Mouse (Mus musculus): Measurements from ENCODE around the gene Mark4. TPM values are rescaled to one million over a fixed set of nuclear protein-coding genes. Genes with fewer than 3 reads are reported as not detected.
A peak's percentile ranks its signal among the peaks of the same experiment; 100 is the strongest.

Gene Mark4
- polyA plus RNA-seq (2012; rRNA removed) = 13.2 and 14.1 TPM in 2 replicates

DNA sequence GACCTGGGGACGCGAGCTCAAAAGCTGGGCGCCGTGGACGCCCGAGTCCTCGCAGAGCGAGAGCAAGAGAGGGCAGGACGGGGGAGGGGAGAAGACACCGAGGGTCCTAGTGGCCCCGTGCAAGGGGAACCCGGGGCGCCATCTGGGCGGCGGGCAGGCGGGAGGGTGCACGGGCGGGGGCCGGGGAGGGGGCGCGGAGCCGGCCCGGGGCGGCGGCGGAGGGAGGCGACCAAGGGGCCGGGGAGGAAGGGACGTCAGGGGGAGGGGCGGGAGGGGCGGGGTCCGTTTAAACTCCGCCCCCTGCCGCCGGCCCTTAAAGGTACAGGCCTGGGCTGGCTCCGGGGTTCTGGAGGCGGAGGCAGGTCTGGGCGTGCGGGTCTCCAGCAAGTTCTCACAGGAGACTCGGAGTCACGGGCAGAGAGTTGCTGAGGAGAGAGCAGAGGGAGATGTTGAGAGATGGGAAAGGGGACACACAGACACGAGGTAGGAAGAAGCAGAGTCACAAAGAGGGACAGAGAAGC is at the start of gene Mark4:
Mark4 (minus strand) TSS at position 231 of the 521 bp plus-strand sequence.
- Histone ChIP-seq H3K4me1 (ENCODE audit: control insufficient read depth, insufficient read depth, low read length) (peaks cover 18% of the 10 kb centered on the region), H3K4me3 (ENCODE audit: control insufficient read depth, low read depth, low read length) (peak within 1 kb of the TSS; percentile 89), H3K27ac (ENCODE audit: control insufficient read depth, insufficient read depth, low read depth, low read length) (peak within 1 kb of the TSS; percentile 85), H3K27me3 (ENCODE audit: control insufficient read depth, insufficient read depth, low read length) (no peaks in the 10 kb centered on the region), H3K36me3 (ENCODE audit: control insufficient read depth, insufficient read depth, low read length) (no peaks in the 10 kb centered on the region)
- TF ChIP-seq CTCF (IDR thresholded peaks at IDR 0.05; ENCODE audit: control insufficient read depth, insufficient read depth, insufficient replicate concordance, low read depth, low read length) (no peak), POLR2A (IDR thresholded peaks at IDR 0.05; ENCODE audit: control insufficient read depth, low read depth, low read length) (peak; percentile 72)

DNA sequence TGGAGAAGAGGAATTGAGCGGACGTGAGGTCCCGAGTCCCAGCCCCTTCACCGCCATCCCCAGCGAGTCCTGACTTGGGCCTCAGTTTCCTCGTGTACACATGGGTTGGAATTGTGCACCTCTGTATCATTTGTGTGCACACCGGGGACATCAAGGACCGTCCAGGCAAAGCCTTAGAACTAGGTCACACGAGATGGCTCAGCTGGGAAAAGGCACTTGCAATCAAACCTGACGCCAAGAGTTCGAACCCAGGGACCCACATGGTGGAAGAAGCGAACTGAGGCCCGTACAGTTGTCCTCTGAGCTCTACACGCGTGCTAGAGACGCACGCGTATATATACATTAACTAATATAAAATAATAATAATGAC is 49.0 kb upstream of the Mark4 start:
- H3K27ac ChIP-seq (ENCODE audit: control insufficient read depth, insufficient read depth, low read depth, low read length) = peak overlapping the region; percentile 10
- H3K4me3 ChIP-seq (ENCODE audit: control insufficient read depth, low read depth, low read length) = peak overlapping the region; percentile 97
- H3K36me3 ChIP-seq (ENCODE audit: control insufficient read depth, insufficient read depth, low read length) = no peaks in the 10 kb centered on the region
- H3K27me3 ChIP-seq (ENCODE audit: control insufficient read depth, insufficient read depth, low read length) = no peaks in the 10 kb centered on the region
- TF ChIP-seq CTCF (IDR thresholded peaks at IDR 0.05; ENCODE audit: control insufficient read depth, insufficient read depth, insufficient replicate concordance, low read depth, low read length) (no peak), POLR2A (IDR thresholded peaks at IDR 0.05; ENCODE audit: control insufficient read depth, low read depth, low read length) (no peak)
- peaks cover 15% of the 10 kb centered on the region for H3K4me1 ChIP-seq (ENCODE audit: control insufficient read depth, insufficient read depth, low read length)

GRCm38 (mm10) chr7:19506969-19507611 is 48.5 kb upstream of the Mark4 start:
- peak overlapping the region; percentile 10 for H3K27ac ChIP-seq (ENCODE audit: control insufficient read depth, insufficient read depth, low read depth, low read length)
- peak overlapping the region; percentile 97 for H3K4me3 ChIP-seq (ENCODE audit: control insufficient read depth, low read depth, low read length)
- H3K27me3 ChIP-seq (ENCODE audit: control insufficient read depth, insufficient read depth, low read length) = no peaks in the 10 kb centered on the region
- peaks cover 15% of the 10 kb centered on the region for H3K4me1 ChIP-seq (ENCODE audit: control insufficient read depth, insufficient read depth, low read length)
- H3K36me3 ChIP-seq (ENCODE audit: control insufficient read depth, insufficient read depth, low read length) = no peaks in the 10 kb centered on the region
- TF ChIP-seq CTCF (IDR thresholded peaks at IDR 0.05; ENCODE audit: control insufficient read depth, insufficient read depth, insufficient replicate concordance, low read depth, low read length) = no peak
- no peak for TF ChIP-seq POLR2A (IDR thresholded peaks at IDR 0.05; ENCODE audit: control insufficient read depth, low read depth, low read length)

DNA sequence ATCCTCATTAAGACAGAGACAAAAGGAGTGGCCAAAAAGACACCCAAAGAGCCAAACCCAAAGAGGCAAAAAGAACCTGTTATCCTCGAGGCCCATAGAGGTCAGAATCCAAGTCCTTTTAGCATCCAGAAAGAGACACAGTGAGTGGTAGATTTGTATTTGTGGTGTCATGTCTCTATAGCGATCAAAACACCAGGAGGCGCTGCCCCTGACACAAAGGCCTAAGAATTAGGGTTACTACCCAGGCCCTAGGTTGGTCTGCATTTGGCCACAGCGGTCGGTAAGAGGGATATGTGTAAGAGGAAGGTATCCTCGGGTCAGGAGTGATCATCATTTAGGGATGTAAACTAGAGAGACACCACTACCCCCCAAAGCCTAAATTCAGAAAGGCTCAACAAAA is 47.7 kb upstream of the Mark4 start:
- peaks cover 15% of the 10 kb centered on the region for H3K4me1 ChIP-seq (ENCODE audit: control insufficient read depth, insufficient read depth, low read length)
- no peaks in the 10 kb centered on the region for H3K27me3 ChIP-seq (ENCODE audit: control insufficient read depth, insufficient read depth, low read length)
- no peak overlapping the region for H3K4me3 ChIP-seq (ENCODE audit: control insufficient read depth, low read depth, low read length)
- H3K27ac ChIP-seq (ENCODE audit: control insufficient read depth, insufficient read depth, low read depth, low read length) = no peak overlapping the region
- no peak for TF ChIP-seq POLR2A (IDR thresholded peaks at IDR 0.05; ENCODE audit: control insufficient read depth, low read depth, low read length)
- TF ChIP-seq CTCF (IDR thresholded peaks at IDR 0.05; ENCODE audit: control insufficient read depth, insufficient read depth, insufficient replicate concordance, low read depth, low read length) = no peak
- no peaks in the 10 kb centered on the region for H3K36me3 ChIP-seq (ENCODE audit: control insufficient read depth, insufficient read depth, low read length)

GRCm38 (mm10) chr7:19503481-19504068 is 45.0 kb upstream of the Mark4 start:
- no peak overlapping the region for H3K27ac ChIP-seq (ENCODE audit: control insufficient read depth, insufficient read depth, low read depth, low read length)
- no peaks in the 10 kb centered on the region for H3K27me3 ChIP-seq (ENCODE audit: control insufficient read depth, insufficient read depth, low read length)
- no peaks in the 10 kb centered on the region for H3K36me3 ChIP-seq (ENCODE audit: control insufficient read depth, insufficient read depth, low read length)
- H3K4me3 ChIP-seq (ENCODE audit: control insufficient read depth, low read depth, low read length) = no peak overlapping the region
- H3K4me1 ChIP-seq (ENCODE audit: control insufficient read depth, insufficient read depth, low read length) = peaks cover 11% of the 10 kb centered on the region
- no peak for TF ChIP-seq POLR2A (IDR thresholded peaks at IDR 0.05; ENCODE audit: control insufficient read depth, low read depth, low read length)
- peak; percentile 52; the same call in 1 of the 2 replicates for TF ChIP-seq CTCF (IDR thresholded peaks at IDR 0.05; ENCODE audit: control insufficient read depth, insufficient read depth, insufficient replicate concordance, low read depth, low read length)

DNA sequence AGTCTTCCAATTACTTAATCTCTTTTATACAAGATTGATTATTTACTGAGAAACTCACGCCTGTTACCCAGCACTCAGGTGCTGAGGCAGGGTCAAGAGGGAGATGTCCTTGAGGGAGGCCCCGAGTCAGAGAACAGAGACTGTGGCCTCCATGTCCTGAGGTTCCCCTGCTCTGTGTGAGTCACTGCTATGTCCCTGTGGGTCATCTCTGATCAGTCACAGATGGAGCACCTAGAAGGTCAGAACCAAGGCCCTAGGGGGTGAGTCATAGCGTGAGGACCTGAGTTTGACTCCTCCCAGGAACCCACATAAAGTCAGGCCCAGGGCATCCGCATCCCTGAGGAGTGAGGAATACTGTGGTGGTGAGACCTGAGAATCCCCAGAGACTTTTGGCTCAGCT is 43.0 kb upstream of the Mark4 start:
- H3K4me3 ChIP-seq (ENCODE audit: control insufficient read depth, low read depth, low read length) = no peak overlapping the region
- TF ChIP-seq CTCF (IDR thresholded peaks at IDR 0.05; ENCODE audit: control insufficient read depth, insufficient read depth, insufficient replicate concordance, low read depth, low read length) = no peak
- no peak for TF ChIP-seq POLR2A (IDR thresholded peaks at IDR 0.05; ENCODE audit: control insufficient read depth, low read depth, low read length)

More for the DNA sequence above, 43.0 kb upstream of the Mark4 start:
- no peaks in the 10 kb centered on the region for H3K27me3 ChIP-seq (ENCODE audit: control insufficient read depth, insufficient read depth, low read length)
- H3K27ac ChIP-seq (ENCODE audit: control insufficient read depth, insufficient read depth, low read depth, low read length) = no peak overlapping the region
- H3K4me1 ChIP-seq (ENCODE audit: control insufficient read depth, insufficient read depth, low read length) = peaks cover under 1% of the 10 kb centered on the region; the same call in 1 of the 2 replicates
- no peaks in the 10 kb centered on the region for H3K36me3 ChIP-seq (ENCODE audit: control insufficient read depth, insufficient read depth, low read length)
